Mouse (Mus musculus) ovary, postnatal 14 days (tissue): ENCODE measurements around the gene Fndc9.

Experiments
- DNase-seq: peaks from one replicate; pipeline ENCODE4 v3.0.0; 2022; ENCODE audit warnings: low spot score

Fndc9 gene

DNA sequence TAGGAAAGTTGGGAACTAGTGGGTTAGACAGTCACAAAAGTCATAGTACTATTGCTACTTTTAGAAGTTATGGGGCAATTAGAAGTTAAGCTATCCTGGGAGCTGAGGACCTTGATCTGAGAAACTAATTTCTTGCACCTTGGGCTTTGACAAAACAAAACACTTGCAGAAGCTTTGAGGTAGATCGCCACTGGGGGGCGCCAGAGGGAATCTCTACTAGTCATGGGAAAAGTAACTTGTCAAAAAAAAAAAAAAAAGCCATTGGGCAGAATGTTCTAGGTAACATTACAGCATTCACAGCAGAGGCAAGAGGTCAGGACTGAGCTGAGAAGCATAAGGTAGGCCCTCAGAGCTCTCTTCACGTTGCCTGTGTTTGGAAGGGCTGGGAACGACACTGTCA is 1.6 kb downstream of the Fndc9 start:
- peak; percentile 46 for DNase-seq

DNA sequence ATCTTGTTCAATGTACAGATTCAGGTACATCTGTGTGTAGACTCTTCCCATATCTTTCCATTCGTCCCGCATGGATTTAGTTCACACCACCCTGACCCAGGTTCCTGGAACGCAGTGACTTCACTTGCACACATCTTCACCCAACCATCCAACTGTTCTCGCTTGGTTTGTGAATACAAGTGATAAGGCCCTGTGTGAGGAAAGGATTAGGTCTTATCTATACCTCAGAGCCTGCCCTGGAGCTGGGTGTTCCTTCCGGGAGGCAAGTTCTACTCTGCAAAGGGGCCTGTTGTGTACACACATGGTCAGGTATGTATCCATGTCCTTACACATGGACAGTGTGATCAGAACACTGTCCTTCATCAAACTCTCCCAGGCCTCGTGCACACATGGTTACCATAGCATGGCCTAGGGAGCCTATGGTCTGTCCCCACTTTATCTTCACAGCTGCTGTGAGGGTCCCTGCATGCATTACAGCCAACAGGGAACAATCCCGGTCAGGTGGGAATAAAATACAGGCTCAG is 5.9 kb downstream of the Fndc9 start:
- DNase-seq, result no peak

DNA sequence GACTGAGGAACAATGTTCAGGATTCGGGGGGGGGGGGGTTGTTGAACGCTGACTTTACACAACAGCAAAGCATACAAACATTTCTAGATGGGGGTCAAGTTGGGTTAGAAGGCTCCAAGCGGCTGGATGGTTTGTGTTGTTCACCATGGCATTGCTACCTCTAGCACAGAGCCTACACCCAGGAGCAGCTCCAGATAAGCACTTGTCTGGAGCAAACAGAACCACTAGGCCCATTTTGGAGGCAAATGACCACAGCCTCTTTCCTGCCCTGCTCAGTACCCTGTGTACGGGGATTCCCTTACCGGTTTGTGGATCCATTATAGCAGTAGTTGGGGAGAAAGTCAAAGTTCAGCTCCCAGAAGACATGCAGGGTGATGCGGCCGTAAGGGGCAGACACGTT is 6.7 kb downstream of the Fndc9 start:
- no peak for DNase-seq

DNA sequence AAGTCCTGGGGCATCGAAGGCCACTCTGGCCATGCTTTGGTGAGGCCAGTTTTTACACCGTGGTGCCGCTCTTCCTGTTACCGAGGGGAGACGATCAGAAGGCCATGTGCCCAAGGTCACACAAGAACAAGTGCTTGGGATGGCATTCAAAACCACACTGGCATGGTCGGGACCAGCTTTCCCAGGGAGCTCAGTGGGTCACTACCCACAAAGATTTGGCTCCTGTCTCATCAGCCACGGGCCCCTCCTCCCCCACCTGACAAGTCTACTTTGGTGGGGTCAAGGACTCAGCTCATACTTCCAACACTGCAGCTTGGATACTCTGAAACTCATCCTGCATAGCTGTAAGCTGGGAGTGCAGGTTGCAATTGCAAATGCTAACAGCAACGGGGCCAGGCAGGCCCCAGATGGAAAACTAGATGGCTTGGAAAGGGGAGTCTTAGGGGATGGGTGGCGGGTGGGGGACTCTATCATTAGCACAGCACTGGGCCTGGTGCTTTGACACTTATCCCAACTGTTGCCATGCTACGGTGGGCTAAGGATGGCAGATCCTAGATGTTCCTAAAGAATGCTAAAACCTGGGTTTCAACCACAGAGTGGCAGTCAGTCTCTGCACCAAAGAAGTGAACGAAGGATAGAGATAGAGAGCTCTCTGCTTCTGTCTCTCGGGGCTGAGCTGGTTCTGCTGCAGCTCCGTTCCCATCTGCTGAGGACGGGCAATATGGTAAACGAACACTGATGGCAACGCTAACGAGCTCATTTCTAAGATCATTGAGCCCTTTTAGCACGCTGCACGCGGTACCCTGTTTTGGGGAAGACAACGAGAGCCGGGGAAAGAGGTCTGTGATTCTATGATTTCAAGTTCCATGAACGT is 9.6 kb downstream of the Fndc9 start:
- no peak for DNase-seq

DNA sequence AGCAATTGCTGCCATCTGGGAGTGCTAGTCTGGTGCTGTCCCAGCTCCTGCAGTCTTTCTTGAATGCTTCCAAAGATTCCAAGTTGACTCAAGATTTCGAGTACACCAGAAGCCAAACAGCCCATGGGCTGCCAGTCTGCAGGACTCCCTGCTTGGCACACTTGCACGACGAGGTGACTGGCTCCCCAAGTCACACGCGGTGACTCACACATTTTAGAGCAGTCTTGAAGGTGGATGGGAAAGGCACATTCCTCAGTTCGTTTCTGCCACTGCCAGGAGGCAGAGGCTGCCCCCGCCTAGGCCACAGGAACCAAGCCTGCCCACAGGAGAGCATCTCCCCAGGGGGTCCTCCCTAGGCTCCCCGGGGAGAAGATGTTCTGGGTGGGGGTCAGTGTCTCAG is 10.6 kb downstream of the Fndc9 start:
- DNase-seq, result no peak

DNA sequence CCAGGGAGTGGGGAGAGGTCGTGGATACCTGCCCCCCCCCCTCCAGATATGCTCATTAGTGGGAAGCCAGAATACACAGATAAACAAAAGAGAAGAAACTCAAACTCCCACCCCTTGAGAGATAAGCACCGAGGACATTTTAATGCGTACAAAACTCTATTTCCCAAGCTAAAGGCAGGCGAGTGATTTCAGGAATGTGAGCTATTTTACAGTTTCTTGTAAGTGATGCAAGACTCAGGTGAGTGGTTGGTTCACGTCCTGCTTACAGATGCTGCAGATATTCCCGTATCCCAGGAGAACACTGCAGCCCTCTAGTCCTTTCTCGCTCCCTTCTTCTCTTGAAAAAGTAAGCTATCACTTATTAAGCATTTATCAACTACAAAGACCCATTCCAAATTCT is 11.1 kb downstream of the Fndc9 start:
- DNase-seq, result no peak

DNA sequence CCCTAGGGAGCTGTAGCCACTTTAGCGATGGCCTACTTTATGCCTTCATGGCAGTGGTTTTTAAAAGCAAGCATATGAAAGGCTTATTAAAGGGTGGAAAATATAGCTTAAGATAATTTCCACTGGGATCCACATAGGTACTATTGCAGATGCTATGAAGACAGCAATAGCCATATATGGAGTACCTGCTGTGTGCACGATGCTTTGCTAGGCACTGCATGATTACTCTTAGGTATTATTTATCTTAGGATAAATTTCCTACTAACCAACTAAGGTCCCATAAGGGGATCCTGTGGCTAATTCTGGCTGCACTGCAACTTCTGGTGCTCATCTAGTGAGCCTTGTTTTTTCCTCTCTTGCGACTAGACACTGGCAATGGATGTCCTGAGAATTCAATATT is 13.0 kb downstream of the Fndc9 start:
- DNase-seq, result no peak

DNA sequence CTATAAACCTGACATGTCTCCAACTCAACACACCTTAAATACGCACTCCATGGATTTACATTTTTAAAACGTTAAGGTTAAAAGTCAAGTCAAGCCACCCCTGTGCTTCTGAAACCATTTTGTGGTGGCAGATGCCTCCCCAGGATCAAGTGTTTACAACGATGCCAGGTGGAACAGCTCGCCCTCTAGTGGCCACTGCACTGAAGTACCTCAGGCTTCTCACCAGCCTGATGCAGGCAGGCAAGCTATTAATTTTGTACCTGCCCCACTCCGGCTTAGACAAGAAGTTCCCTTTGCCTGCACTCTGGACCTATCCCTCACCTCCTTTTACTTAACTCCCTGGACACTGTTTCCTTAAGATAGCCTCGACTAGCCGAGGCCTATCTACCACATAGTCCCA is 16.7 kb downstream of the Fndc9 start:
- peak; percentile 45 for DNase-seq

DNA sequence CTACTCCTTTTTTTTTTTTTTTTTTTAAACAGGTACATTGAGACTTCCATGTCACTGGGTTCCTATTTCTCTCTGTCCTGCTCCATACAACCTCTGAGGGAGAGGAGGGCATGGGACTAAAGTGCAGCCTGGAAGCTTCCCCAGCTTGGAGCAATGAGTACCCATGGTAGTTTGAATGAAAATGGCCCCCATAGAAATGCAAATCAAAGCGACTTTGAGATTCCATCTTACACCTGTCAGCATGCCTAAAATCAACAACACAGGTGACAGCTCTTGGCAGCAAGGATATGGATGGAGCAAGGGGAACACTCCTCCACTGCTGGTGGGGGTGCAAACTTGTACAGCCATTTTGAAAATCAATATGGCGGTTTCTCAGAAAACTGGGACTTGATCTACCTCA is 20.0 kb downstream of the Fndc9 start:
- no peak for DNase-seq

DNA sequence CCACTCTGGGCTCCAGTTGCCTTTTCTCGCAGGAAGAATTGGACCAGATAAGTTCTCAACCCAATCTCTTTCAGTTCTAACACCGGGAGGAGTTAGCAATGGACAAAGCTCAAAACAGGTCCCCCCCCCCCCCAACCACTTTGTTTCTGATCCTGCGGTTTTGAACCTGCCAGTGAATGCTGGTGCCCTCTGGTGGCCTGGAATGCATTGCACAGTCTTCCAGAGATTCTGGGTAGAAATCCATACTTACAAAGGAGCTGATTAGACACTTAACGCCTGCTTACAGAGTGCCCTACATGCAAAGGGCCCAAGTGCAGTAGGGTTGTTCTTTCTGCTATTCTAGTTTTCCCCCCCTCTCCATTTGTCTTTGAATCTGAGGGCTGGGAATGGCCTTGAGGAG is 22.9 kb downstream of the Fndc9 start:
- DNase-seq, result no peak

DNA sequence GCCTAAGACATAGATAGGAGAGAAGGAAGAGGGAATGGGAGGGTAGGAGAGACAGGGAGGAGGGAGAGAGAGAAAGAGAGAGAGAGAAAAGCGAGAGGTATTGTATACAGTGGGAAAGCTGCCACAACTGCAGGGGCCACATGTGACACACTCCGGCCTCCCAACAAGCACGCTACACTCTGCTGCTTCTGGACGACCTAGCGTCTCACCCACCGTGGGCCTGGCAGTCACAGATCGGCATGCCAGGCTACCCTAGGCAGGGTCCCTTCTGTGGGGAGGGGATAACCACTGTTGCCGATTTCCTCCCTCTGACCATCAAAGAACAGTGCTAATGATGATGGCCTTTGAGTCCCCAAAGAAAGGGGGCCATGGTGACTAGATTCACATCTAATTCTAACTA is 23.4 kb downstream of the Fndc9 start:
- DNase-seq, result no peak

DNA sequence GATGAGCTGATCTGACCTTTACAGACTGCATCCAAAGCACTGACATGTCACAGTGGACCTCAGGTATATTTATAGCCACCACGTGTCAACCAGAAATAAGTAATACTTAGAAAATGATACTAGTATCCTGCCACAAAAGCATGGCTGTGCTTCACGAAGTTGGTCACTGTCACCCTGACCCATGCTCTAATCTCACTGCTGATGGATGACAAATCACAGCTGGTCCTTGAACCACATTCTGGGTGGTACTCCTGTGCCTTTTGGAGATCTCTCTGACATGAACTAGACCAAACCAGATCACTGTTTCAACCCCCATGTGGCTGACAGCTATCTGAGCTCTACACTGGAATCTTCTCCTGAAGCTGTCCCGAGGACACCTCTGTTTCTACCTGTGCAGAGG is 27.5 kb downstream of the Fndc9 start:
- DNase-seq, result no peak

DNA sequence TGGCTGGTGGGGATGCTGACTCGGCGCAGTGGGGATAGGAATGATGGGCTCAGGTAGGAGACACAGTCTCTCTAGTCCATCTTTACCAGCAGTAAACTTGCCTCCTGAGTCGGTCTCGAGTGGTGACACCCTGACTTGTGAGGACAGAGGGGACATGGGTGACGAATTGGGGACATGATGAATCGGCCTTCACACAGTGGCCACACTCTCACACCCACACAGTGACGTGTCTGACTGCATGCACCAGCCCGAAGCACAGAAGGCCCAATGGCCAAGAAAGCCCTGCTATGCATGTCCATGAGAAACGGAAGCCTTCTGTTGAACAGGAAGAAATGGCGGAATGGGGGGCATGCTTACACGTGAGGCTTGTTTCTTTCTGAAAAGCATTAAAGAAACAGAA is 28.0 kb downstream of the Fndc9 start:
- no peak for DNase-seq

DNA sequence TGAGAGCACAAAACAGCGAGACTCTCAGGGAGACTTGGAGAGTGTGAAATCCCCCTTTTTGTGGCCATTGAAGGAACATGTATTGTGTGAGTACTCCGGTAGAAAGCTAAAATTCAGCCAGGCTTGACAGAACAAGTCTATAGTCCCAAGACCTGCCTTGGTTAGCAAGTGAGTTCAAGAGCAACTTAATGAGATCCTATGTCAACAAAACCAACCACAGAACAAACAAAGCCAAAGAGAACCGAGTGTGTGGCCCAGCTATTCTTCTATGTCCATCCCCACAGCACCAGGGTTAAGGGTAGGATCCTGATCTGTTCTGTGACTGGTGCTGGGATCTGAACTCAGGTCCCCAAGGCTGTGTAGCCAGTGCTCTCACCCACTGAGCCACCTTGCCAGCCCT is 29.3 kb downstream of the Fndc9 start:
- DNase-seq, result no peak

DNA sequence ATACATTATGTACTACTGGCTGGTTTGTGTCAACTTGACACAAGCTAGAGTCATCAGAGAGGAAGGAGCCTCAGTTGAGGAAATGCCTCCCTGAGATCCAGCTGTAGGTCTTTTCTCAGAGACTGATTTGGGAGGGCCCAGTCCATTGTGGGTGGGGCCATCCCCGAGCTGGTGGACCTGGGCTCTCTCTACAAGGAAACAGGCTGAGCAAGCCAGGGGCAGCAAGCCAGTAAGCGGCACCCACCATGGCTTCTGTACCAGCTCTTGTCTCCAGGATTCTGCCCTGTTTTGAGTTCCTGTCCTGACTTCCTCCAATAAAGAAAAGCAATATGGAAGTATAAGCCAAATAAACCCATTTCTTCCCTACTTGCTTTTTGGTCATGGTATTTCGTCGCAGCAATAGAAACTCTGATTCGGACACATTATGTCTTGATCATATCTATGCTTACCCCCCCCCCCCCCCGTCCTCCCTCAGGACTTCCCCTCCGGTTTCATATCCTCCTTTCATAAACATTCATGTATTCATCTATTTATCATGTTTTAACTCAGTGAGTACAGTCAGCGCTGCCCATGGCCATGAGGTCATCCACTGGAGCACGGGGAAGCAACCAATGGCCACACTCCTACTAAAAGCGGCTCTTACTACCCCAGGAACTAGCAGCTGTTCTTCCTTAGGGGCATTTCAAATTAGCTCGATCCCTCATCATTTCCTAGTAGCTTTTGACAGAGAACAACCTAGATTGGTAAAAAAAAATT is 29.9 kb downstream of the Fndc9 start:
- DNase-seq, result no peak

DNA sequence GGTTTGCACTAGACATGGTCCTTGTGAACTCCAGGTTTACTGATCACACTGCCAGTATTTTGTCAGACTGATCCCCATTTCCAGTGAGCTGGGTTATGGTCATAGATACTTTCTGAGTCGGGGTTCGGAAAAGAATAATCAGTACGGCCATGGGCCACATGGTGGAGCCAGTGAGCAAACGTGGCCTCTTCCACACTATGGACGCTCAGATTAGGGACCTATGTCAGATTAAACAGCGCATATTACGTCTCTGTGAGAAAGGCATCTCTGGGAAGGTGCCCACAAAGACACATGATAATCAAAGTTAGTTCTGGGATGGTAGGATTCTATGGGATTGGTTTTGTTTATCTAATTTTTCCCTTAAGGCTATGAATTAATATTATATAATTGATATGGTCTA is 33.7 kb downstream of the Fndc9 start:
- DNase-seq, result peak; percentile 55

DNA sequence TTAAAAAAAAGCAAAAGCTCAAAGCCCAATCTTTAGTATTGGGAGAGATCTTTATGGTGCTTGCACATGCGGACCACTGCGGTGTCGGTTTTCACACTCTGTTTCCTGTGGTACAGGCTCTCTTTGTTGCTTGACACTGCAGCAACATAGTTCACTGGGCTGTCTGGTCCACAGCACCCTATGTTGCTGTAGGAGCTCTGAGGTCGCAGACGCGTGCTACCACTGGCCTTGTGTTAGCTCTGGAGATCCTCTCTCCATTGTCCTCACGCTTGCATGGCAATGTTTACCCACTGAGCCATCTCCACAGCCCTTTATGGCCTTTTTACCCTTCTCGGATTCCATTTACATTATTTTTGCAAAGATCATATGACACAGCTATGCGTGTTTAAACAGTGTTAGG is 34.1 kb downstream of the Fndc9 start:
- DNase-seq, result no peak

DNA sequence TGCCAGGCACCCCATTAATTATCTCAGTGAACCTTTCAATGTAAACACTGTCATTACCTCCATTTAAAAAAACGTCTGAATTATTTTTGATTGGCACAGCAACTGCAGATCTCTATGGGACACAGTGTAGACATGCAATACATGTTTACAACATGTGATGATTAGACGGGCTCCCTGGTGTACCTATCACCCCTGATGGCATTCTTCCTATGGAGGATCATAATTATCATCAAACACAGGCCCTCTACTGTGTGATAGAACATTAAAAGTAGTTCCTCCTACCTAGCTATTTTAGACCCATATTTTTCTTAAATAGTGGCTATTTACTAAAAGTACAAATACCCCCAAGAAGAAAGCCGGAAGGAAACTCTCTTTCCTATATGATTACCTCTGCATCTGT is 34.6 kb downstream of the Fndc9 start:
- no peak for DNase-seq

DNA sequence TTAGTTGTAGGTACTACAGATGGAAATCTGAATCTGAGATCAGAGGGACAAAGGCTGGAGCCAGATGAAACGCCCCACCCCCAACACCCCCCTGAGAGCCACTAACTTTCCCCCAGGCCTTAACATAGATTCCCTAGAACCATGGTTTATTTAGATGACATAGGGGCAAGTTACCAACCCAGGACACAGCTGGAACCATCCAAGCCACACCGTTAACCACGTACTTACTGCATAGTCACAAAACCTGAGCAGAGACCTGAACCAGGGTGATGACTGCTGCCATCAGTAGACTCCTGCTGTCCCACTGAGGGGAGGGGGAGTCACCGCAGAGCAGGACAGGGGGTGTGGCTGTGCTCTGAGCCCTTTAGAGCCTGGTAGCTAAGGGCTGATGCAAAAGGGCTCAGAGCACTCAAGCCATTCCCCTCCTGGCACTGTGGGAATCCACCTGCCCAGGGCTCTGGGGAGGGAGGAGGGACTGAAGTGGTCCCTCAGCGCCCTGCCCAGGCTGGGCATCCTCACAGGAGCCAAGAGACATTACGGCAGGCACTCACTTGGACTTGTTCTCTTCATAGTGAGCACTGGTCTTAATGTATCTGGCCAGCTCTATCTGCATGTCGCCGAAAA is 36.8 kb downstream of the Fndc9 start:
- DNase-seq, result no peak

DNA sequence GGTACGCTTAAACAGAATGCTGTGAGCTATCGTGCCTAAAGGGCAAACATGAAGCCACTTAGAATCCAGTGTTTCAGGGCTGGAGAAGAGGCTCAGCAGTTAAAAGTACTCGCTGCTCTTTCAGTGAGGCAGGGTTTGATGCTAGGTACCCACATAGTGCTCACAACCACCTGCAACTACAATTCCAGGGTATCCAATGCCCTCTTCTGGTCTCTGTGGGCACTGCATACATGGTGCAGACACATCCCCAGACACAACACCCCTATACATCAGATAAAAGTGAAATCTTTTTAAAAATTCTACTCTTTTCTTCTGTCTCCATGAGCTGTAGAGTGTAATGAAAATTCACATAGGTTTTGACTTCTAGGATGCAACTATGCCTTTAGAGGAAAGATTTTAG is 38.6 kb downstream of the Fndc9 start:
- no peak for DNase-seq

DNA sequence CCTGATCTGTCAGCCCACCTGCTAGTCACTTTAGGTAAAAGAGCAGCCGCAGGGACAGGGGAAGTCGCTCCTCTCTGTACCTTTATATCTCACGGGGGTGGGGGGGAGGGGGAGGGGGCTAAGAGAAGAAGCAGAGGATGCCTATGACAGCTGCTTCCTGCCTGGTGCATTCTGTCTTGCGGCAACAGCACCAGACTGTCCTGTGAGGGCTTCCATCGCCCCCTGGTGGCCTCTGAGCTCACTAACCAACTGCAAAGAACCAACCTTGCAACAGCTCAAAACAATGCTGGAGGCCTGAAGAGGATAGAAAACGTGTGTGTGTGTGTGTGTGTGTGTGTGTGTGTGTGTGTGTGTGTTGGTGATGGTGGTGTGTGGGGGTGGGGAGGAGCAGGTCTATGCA is 40.0 kb downstream of the Fndc9 start:
- peak; percentile 58 for DNase-seq

DNA sequence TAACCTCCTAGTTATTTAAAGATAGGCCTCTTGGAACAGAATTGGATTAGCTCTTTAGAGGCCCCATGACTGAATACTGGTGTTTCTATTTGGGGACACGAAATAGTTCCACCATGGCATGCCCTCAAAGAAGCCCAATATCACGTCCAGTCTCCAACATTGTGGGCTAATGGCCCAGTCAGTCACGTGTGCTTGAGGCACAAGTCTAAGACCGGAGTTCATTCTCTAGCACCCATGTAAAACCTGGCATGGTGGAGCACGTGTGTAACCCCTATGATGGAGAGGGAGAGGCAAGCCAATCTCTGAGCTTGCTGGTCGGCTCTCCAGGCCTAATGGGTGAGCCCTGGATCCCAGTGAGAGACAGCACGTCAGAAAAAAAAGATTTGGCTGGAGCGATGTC is 40.8 kb downstream of the Fndc9 start:
- no peak for DNase-seq

DNA sequence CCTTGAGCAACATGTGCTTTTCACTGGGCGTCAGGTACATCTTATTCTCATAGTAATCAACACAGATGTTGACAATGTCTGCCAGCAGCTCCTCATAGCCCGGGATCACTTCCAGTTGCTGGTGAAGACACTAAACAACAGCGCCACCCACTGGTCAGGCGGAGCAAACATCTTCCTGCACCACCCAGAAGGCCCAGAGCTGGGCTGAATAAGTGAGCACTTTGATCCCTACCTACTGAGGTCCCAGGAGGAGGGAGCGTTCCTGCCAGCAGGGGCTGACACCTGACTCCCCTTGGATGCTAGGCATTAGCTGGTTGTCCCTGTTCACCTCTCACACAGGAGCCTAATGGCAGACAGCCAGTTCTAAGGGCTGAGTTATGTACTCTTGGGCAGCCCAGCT is 41.4 kb downstream of the Fndc9 start:
- DNase-seq, result no peak
